Comparison of ENCODE assay signal across 21 mouse cellular contexts in the genomic region with DNA sequence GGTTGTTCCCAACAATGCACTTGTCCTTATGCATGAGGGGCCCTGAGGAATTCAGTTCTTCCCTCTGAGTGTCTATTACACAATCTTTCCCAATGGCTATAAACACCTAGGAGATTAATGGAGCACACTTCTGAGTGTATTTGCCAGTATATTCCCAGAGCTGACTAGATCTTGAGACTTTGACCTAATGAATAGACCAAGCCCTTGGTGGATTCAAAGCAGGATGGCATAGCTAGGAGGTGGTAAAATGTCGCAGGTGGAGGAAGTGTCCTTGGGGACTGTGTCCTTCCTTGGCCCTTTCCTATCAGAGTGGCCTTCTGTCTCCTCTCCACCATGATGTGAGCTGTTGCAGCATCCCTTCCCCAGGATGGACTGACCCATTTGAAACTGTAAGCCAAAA.
"Had no signal": no experiment of that assay in that cellular context is flagged by ENCODE, and none has a peak within 500 bp of the region (broad histone marks: within the 10 kb centered on the region; RNA-seq: fewer than 3 reads in every experiment).

No protein-coding gene starts in this region.

- H3K9me3 ChIP-seq: lung, embryonic 15.5 days; midbrain, embryonic 10.5 days; midbrain, embryonic 13.5 days; neural tube, embryonic 13.5 days; neural tube, embryonic 15.5 days had no signal

- DNase-seq: liver, postnatal 0 days; lung, adult 2 months; lung, postnatal 14 days; lung, postnatal 36 days; retina, postnatal 1 day; right cerebral cortex, adult 18-20 months; right cerebral cortex, postnatal 25 days; right cerebral cortex, postnatal 4 days; spleen, adult 18-20 months; thymus, adult 18-20 months; thymus, postnatal 14 days; thymus, postnatal 36 days had no signal

- ATAC-seq: liver, postnatal 0 days; lung, postnatal 0 days; midbrain, embryonic 13.5 days; midbrain, embryonic 16.5 days had no signal

- H3K36me3 ChIP-seq: lung, embryonic 15.5 days; midbrain, embryonic 10.5 days; midbrain, embryonic 13.5 days; neural tube, embryonic 13.5 days; neural tube, embryonic 15.5 days had no signal

- H3K27ac ChIP-seq: macrophage; midbrain, embryonic 10.5 days; midbrain, embryonic 13.5 days; neural tube, embryonic 13.5 days; neural tube, embryonic 15.5 days had no signal

- H3K4me3 ChIP-seq: lung, embryonic 15.5 days; midbrain, embryonic 10.5 days; midbrain, embryonic 13.5 days; myocyte; neural tube, embryonic 13.5 days; neural tube, embryonic 15.5 days had no signal

- H3K4me2 ChIP-seq: lung, embryonic 15.5 days; midbrain, embryonic 13.5 days; neural tube, embryonic 13.5 days; neural tube, embryonic 15.5 days had no signal

- H3K27me3 ChIP-seq: lung, embryonic 15.5 days; midbrain, embryonic 13.5 days; neural tube, embryonic 13.5 days; neural tube, embryonic 15.5 days had no signal

- H3K9ac ChIP-seq: liver, postnatal 0 days; lung, embryonic 15.5 days; midbrain, embryonic 13.5 days; neural tube, embryonic 13.5 days; neural tube, embryonic 15.5 days had no signal

- H3K4me1 ChIP-seq: midbrain, embryonic 10.5 days; midbrain, embryonic 13.5 days; neural tube, embryonic 15.5 days had no signal
